Mouse (Mus musculus) mammary gland, adult 2 months (tissue): Measurements from ENCODE around the gene Fam129a. TPM values are rescaled to one million over a fixed set of nuclear protein-coding genes. Genes with fewer than 3 reads are reported as not detected.

Source experiments
- polyA plus RNA-seq: library from polyadenylated mRNA; depleted of rRNA; stranded (reverse); fragments of >200 nt; gene quantifications from 2 replicates; pipeline ENCODE4 v1.2.3, GENCODE M21; 2012; ENCODE audit warnings: low replicate concordance; rRNA removed

The Fam129a gene
- polyA plus RNA-seq: 13.4 and 14.4 TPM in 2 replicates

GRCm38 (mm10) chr1:151570981-151571837, at the start of gene Fam129a:
Fam129a (plus strand) TSS chr1:151571186.

GRCm38 (mm10) chr1:151754881-151755659, 184.1 kb downstream of the Fam129a start, which contains the start of gene Edem3:
Edem3 (plus strand) TSS chr1:151755371.

Other genes starting within 250 kb of the Fam129a start
- gene Ivns1abp, start 226.7 kb upstream of the Fam129a start, polyA plus RNA-seq: 29.6 and 49.3 TPM in 2 replicates
- 4.5 and 7.5 TPM in 2 replicates for gene Swt1, start 142.7 kb upstream of the Fam129a start, polyA plus RNA-seq
- 14.3 and 17.9 TPM in 2 replicates for gene Trmt1l, start 142.6 kb upstream of the Fam129a start, polyA plus RNA-seq
- gene Rnf2, start 70.2 kb upstream of the Fam129a start, polyA plus RNA-seq: 11.1 and 24.7 TPM in 2 replicates
- 5.0 and 5.4 TPM in 2 replicates for gene Edem3, start 184.2 kb downstream of the Fam129a start, polyA plus RNA-seq